Mouse (Mus musculus): ENCODE data around the gene Mbd3.
A peak's percentile ranks its signal among the peaks of the same experiment; 100 is the strongest.

The Mbd3 gene

GRCm38 (mm10) chr10:80399191-80399972 is at the start of gene Mbd3:
TSS of gene Mbd3 (minus strand) at chr10:80399550.
- DNase-seq (ENCODE audit: low spot score in 2 of 2): peak; percentile 92 to 99

- DNase-seq (ENCODE audit: low spot score in 2 of 2): peak; percentile 61 to 73
Measured at GRCm38 (mm10) chr10:80445898-80446601, 46.7 kb upstream of the Mbd3 start.

- DNase-seq (ENCODE audit: low spot score in 2 of 2): no peak
Measured at GRCm38 (mm10) chr10:80445052-80445451, 45.7 kb upstream of the Mbd3 start.

- no peak for DNase-seq (ENCODE audit: low spot score in 2 of 2)
Measured at GRCm38 (mm10) chr10:80444339-80445045, 45.1 kb upstream of the Mbd3 start.

- DNase-seq (ENCODE audit: low spot score in 2 of 2): no peak
Measured at GRCm38 (mm10) chr10:80443575-80444278, 44.4 kb upstream of the Mbd3 start.

GRCm38 (mm10) chr10:80442989-80443388 is 43.6 kb upstream of the Mbd3 start:
- no peak for DNase-seq (ENCODE audit: low spot score in 2 of 2)

GRCm38 (mm10) chr10:80441598-80441997 is 42.2 kb upstream of the Mbd3 start:
- DNase-seq (ENCODE audit: low spot score in 2 of 2): no peak

- DNase-seq (ENCODE audit: low spot score in 2 of 2): no peak
Measured at GRCm38 (mm10) chr10:80440031-80440430, 40.7 kb upstream of the Mbd3 start.

GRCm38 (mm10) chr10:80437973-80438372 is 38.6 kb upstream of the Mbd3 start:
- peak; percentile 50 to 65 for DNase-seq (ENCODE audit: low spot score in 2 of 2)

GRCm38 (mm10) chr10:80436276-80436675 is 36.9 kb upstream of the Mbd3 start:
- DNase-seq (ENCODE audit: low spot score in 2 of 2): peak in 1 of 2 experiments; percentile 33

- peak in 1 of 2 experiments; percentile 45 for DNase-seq (ENCODE audit: low spot score in 2 of 2)
Measured at GRCm38 (mm10) chr10:80435764-80436163, 36.4 kb upstream of the Mbd3 start.

- no peak for DNase-seq (ENCODE audit: low spot score in 2 of 2)
Measured at GRCm38 (mm10) chr10:80434823-80435222, 35.5 kb upstream of the Mbd3 start.

- no peak for DNase-seq (ENCODE audit: low spot score in 2 of 2)
Measured at GRCm38 (mm10) chr10:80434233-80434592, 34.9 kb upstream of the Mbd3 start.

GRCm38 (mm10) chr10:80433513-80434232 is 34.3 kb upstream of the Mbd3 start, which contains the start of gene Tcf3:
TSS of gene Tcf3 (minus strand) at chr10:80433647.
- DNase-seq (ENCODE audit: low spot score in 2 of 2): peak; percentile 82 to 94

- DNase-seq (ENCODE audit: low spot score in 2 of 2): no peak
Measured at GRCm38 (mm10) chr10:80432936-80433512, 33.7 kb upstream of the Mbd3 start.

GRCm38 (mm10) chr10:80432387-80432785 is 33.0 kb upstream of the Mbd3 start:
- DNase-seq (ENCODE audit: low spot score in 2 of 2): no peak

- no peak for DNase-seq (ENCODE audit: low spot score in 2 of 2)
Measured at GRCm38 (mm10) chr10:80431570-80432386, 32.4 kb upstream of the Mbd3 start.

- no peak for DNase-seq (ENCODE audit: low spot score in 2 of 2)
Measured at GRCm38 (mm10) chr10:80430375-80430980, 31.1 kb upstream of the Mbd3 start.

GRCm38 (mm10) chr10:80429800-80430199 is 30.4 kb upstream of the Mbd3 start:
- no peak for DNase-seq (ENCODE audit: low spot score in 2 of 2)
